Mouse (Mus musculus) neural tube, embryonic 11.5 days (tissue): ENCODE data around the gene Rab11fip3. TPM values are rescaled to one million over a fixed set of nuclear protein-coding genes. Genes with fewer than 3 reads are reported as not detected.
"Not testable (repeated sequence)": the region's sequence is repeated elsewhere in the genome, so short reads cannot be mapped to it uniquely, and the experiment has no call there.

Experiments
- ATAC-seq: fragments of 200-750 bp; cut with Nextera tagmentation; 2 replicates; pipeline ENCODE4 v1.8.0; 2017; ENCODE audit warnings: moderate number of reproducible peaks, mild to moderate bottlenecking, moderate TSS enrichment, moderate library complexity; ENCODE audit not compliant: insufficient read depth, low FRiP score, low TSS enrichment
- DNase-seq: peaks from one replicate; pipeline ENCODE4 v3.0.0-alpha.2; 2015; ENCODE audit warnings: low spot score
- H3K27ac ChIP-seq: fragments of 300-500 bp; sonication (generic); 2 replicates; pipeline ENCODE4 v1.5.1; 2014; ENCODE audit warnings: low read depth, mild to moderate bottlenecking, low read length
- H3K27me3 ChIP-seq: fragments of 300-500 bp; sonication (generic); 2 replicates; pipeline ENCODE4 v1.6.1; 2014; ENCODE audit warnings: mild to moderate bottlenecking, low read length, mixed read lengths; ENCODE audit not compliant: control insufficient read depth, insufficient read depth
- H3K36me3 ChIP-seq: fragments of 300-500 bp; sonication (generic); 2 replicates; pipeline ENCODE4 v1.6.1; 2014; ENCODE audit warnings: mild to moderate bottlenecking, low read length, moderate library complexity, mixed read lengths; ENCODE audit not compliant: control insufficient read depth, insufficient read depth
- H3K4me1 ChIP-seq: fragments of 300-500 bp; sonication (generic); 2 replicates; pipeline ENCODE4 v1.6.1; 2014; ENCODE audit warnings: low read length, mixed read lengths; ENCODE audit not compliant: control insufficient read depth, insufficient read depth
- H3K4me2 ChIP-seq: fragments of 300-500 bp; sonication (generic); 2 replicates; pipeline ENCODE4 v1.6.1; 2014; ENCODE audit warnings: low read depth, mild to moderate bottlenecking, moderate library complexity
- H3K4me3 ChIP-seq: fragments of 300-500 bp; sonication (generic); 2 replicates; pipeline ENCODE4 v1.5.1; 2014; ENCODE audit warnings: low read depth, low read length
- H3K9ac ChIP-seq: fragments of 300-500 bp; sonication (generic); 2 replicates; pipeline ENCODE4 v1.6.1; 2014; ENCODE audit warnings: mild to moderate bottlenecking, low read length
- H3K9me3 ChIP-seq: fragments of 300-500 bp; sonication (generic); 2 replicates; pipeline ENCODE4 v1.6.1; 2016; ENCODE audit warnings: low read length; ENCODE audit not compliant: control insufficient read depth
- WGBS: fragments of 180-500 bp; shearing (Covaris S2); extraction: QIAGEN DNeasy Blood & Tissue Kit; methylation state at CpG from one replicate; pipeline ENCODE4 v1.1.7; 2014; 5-methylcytosine and 5-hydroxymethylcytosine counted together
- polyA plus RNA-seq: library from polyadenylated mRNA; unstranded; fragments of >200 nt; fragmentation: Nextera tagmentation; extraction: Ambion mirVana; gene quantifications from 2 replicates; pipeline ENCODE4 v1.2.1, GENCODE M21; 2014

Rab11fip3 gene
- polyA plus RNA-seq, 1 experiment from 2014 or later: 24.8 TPM

DNA sequence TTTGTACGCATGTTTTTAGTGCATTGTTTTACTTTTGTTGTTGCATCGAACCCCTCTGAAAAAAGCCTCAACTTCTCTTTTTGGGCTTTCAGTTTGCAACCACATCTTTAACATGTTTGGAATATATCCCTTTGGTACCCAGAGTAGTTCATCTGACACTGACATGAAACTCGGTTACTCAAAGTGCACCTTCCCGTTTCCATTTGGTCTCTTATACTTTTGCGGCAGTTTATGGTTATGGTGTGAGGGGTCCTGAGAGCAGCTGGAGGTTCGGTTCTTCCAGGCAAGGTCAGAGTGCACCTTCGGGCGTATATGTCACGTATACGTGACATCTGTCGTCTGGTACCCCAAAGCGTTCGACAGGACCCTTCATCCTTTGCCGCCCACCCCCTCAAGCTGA is 43.4 kb upstream of the Rab11fip3 start:
- Histone ChIP-seq H3K36me3 (no peaks in the 10 kb centered on the region), H3K27ac (no peak overlapping the region), H3K4me3 (peak overlapping the region; percentile 55), H3K9ac (peak overlapping the region; percentile 60), H3K4me1 (no peaks in the 10 kb centered on the region), H3K27me3 (peaks cover 38% of the 10 kb centered on the region), H3K9me3 (no peaks in the 10 kb centered on the region), H3K4me2 (peak overlapping the region; percentile 89)
- DNase-seq (no peak), ATAC-seq (no peak)
- 24% methylated on average over 14 of the region's 14 CpGs for WGBS

DNA sequence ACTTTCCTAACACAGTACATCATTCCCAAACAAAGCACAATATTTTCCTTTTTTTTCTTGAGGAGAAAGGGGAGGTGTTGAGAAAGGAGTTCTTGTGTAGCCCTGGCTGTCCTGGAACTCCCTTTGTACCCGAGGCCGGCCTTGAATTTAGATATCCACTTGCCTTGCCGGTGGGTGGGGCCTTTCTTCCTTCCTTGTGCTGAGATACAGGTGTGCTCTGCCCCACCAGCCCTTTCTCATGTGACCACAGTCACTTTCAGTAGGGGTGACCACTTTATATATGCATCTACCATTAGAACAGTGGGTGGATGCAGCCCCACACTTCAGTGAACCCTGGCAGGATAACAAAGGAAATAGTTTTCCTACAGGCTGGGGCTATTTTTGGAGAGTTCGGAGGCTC is 42.4 kb upstream of the Rab11fip3 start:
- 25% methylated on average over 4 of the region's 4 CpGs for WGBS
- H3K27me3 ChIP-seq: peaks cover 38% of the 10 kb centered on the region

DNA sequence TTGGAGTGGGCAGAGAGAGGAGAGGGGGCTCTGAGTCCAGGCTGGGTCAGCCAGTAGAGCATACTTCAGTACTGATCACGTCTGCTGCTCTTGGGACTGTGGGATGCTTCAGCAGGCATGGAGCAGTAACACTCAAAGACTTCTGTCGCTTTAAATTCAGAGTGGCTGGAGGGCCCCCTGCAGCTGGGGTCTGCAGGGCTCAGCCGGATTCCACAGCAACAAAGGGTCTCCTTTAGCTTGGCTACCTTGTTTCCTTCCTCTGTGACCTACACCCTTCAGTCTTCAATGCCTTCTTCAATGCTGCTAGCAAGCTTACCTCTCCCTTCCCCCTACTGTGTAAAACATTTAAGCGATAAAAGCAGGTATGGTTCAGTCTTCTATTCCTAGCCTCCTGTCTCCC is 41.7 kb upstream of the Rab11fip3 start:
- Histone ChIP-seq H3K4me3 (no peak overlapping the region), H3K9me3 (no peaks in the 10 kb centered on the region), H3K4me2 (no peak overlapping the region), H3K27ac (no peak overlapping the region), H3K9ac (no peak overlapping the region), H3K27me3 (peaks cover 38% of the 10 kb centered on the region), H3K36me3 (no peaks in the 10 kb centered on the region), H3K4me1 (no peaks in the 10 kb centered on the region)
- DNase-seq: no peak
- ATAC-seq: no peak
- 4% methylated on average over 4 of the region's 4 CpGs for WGBS

More for the DNA sequence above, 42.4 kb upstream of the Rab11fip3 start:
- Histone ChIP-seq H3K4me2 (no peak overlapping the region), H3K36me3 (no peaks in the 10 kb centered on the region), H3K9me3 (no peaks in the 10 kb centered on the region), H3K27ac (no peak overlapping the region), H3K4me1 (no peaks in the 10 kb centered on the region), H3K9ac (no peak overlapping the region), H3K4me3 (no peak overlapping the region)
- ATAC-seq: no peak
- no peak for DNase-seq

DNA sequence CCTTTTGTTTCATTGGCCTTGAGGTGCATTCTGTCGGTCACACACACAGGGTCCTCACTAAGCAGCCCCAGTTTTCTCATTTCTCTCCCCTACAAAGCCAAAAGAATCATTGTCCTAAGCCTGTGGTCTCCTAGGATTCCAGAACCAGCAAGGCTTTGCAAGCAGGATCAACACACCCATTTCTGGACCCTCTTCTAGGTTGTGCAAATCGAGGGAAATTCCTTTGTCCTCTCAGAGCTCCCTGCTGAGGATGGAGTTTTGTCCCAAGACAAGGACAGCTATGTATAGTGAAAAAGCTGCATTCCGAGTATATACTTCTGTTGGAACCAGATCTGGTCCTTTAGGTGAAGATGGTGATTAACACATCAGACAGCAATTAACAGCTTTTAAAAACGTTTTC is 40.8 kb upstream of the Rab11fip3 start:
- Histone ChIP-seq H3K9me3 (no peaks in the 10 kb centered on the region), H3K36me3 (no peaks in the 10 kb centered on the region), H3K9ac (no peak overlapping the region), H3K4me3 (no peak overlapping the region), H3K4me2 (no peak overlapping the region), H3K27ac (no peak overlapping the region), H3K27me3 (peaks cover 32% of the 10 kb centered on the region), H3K4me1 (no peaks in the 10 kb centered on the region)
- DNase-seq (no peak), ATAC-seq (no peak)
- WGBS: 28% methylated on average over 4 of the region's 4 CpGs

DNA sequence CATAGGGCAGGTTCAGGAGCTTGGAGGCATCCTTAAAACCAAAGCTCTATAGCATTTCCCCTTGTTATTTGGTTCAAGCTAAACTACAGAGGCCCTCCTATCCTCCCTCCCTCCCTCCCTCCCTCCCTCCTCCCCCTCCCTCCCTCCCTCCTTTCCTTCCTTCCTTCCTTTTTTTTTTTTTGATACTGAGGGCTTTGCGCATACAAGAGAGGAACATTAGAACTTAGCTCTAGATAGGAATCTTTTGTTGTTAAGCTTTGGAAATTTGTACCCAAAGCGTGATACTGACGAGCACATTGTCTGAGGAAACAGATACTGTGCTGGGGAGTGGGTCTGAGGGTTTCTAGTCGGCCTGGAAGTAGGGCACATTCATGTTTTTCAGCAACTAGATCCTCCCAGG is 36.3 kb upstream of the Rab11fip3 start:
- H3K4me3 ChIP-seq: no peak overlapping the region
- H3K4me2 ChIP-seq: no peak overlapping the region
- no peaks in the 10 kb centered on the region for H3K36me3 ChIP-seq
- DNase-seq: no peak
- H3K27ac ChIP-seq: no peak overlapping the region
- H3K4me1 ChIP-seq: no peaks in the 10 kb centered on the region
- no peaks in the 10 kb centered on the region for H3K9me3 ChIP-seq
- no peaks in the 10 kb centered on the region for H3K27me3 ChIP-seq
- WGBS: 70% methylated on average over 4 of the region's 4 CpGs
- no peak for ATAC-seq
- H3K9ac ChIP-seq: no peak overlapping the region

DNA sequence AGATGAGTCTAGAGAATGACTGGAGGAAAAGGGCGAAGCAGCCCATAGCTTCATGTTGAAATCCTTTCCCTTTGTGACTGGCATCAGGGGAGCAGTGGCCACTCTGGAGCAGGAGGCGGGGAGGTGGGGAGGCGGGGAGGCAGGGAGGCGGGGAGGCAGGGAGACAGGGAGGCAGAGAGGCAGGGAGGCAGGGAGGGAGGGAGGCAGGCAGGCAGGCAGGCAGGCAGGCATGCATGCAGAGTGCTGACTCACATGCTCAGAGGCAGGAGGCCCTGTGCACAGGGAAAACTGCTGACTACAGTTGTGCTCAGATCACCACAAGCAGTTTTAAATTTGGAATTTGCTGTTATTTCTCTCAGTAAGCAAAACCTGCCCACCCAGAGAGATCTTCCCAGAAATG is 32.1 kb upstream of the Rab11fip3 start:
- H3K9ac ChIP-seq: no peak overlapping the region
- ATAC-seq (no peak), DNase-seq (no peak)
- no peaks in the 10 kb centered on the region for H3K36me3 ChIP-seq
- H3K4me2 ChIP-seq: no peak overlapping the region
- WGBS: 55% methylated on average over 3 of the region's 4 CpGs
- no peak overlapping the region for H3K4me3 ChIP-seq
- no peak overlapping the region for H3K27ac ChIP-seq
- no peaks in the 10 kb centered on the region for H3K9me3 ChIP-seq
- no peaks in the 10 kb centered on the region for H3K4me1 ChIP-seq
- H3K27me3 ChIP-seq: no peaks in the 10 kb centered on the region

DNA sequence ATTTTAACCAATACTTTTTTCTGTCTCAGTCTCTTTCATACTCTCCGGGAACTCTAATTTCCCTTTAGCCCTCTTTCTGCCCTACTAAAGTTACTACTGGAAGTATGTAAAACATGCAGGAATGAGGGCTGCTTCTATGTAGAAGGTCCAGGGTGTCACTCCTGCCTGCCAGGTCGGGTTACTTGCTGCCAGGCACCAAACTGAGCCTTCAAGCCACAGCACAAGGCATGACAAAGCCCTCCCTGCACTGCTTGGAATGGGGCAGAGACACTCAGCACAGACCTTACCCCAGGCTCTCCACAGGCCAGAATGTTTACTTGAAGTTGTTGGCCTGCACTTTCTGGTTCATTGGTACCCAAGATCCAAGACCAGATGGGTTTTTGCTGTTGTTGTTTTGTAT is 30.8 kb upstream of the Rab11fip3 start:
- 45% methylated on average over 2 of the region's 2 CpGs for WGBS
- Histone ChIP-seq H3K4me1 (no peaks in the 10 kb centered on the region), H3K4me2 (no peak overlapping the region), H3K27ac (no peak overlapping the region), H3K9ac (no peak overlapping the region), H3K9me3 (no peaks in the 10 kb centered on the region), H3K36me3 (no peaks in the 10 kb centered on the region), H3K27me3 (no peaks in the 10 kb centered on the region), H3K4me3 (no peak overlapping the region)
- ATAC-seq (no peak), DNase-seq (no peak)

DNA sequence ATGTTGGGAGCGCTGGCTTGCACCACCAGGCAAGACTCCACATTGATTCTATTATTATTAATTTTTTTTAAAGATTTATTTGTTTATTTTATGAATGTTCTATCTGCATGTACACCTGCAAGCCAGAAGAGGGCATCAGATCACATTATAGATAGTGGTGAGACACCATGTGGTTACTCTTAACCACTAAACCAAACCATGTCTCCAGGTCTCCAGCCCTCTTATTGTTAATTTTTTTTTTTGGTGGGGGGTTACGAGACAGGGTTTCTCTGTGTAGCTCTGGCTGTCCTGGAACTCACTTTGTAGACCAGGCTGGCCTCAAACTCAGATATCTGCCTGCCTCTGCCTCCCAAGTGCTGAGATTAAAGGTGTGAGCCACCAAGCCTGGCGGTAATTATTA is 30.0 kb upstream of the Rab11fip3 start:
- not testable (repeated sequence) for H3K9me3 ChIP-seq, H3K36me3 ChIP-seq, ATAC-seq, H3K4me3 ChIP-seq, H3K4me2 ChIP-seq, H3K27ac ChIP-seq, H3K9ac ChIP-seq, H3K27me3 ChIP-seq, H3K4me1 ChIP-seq, DNase-seq
- WGBS: 69% methylated on average over 3 of the region's 3 CpGs

DNA sequence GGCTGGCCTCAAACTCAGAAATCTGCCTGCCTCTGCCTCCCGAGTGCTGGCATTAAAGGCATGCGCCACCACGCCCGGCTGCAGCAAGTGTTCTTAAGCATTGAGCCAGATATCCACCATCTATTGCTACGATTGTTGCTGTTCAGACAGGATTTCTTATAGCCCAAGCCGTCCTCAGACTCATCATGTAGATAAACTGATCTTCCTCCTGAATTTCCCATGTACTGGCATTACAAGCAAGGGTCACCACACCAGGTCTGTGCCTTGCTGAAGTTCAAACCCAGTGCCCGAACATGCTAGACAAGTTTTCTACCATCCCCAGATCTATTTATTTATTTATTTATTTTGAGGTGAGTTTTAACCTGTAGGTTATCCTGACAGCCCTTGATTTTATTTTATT is 29.1 kb upstream of the Rab11fip3 start:
- WGBS: 94% methylated on average over 7 of the region's 7 CpGs

More for the DNA sequence above, 29.1 kb upstream of the Rab11fip3 start:
- no peak for ATAC-seq
- Histone ChIP-seq H3K27me3 (no peaks in the 10 kb centered on the region), H3K36me3 (no peaks in the 10 kb centered on the region), H3K27ac (no peak overlapping the region), H3K4me3 (no peak overlapping the region), H3K4me2 (no peak overlapping the region), H3K4me1 (peaks cover 3% of the 10 kb centered on the region; the same call in 1 of the 2 replicates), H3K9me3 (no peaks in the 10 kb centered on the region), H3K9ac (no peak overlapping the region)
- DNase-seq: no peak
